Comparison of ENCODE assay signal across 24 mouse cellular contexts in genomic region chr4:34719421-34719820, GRCm38 (mm10). TPM values are rescaled to one million over a fixed set of nuclear protein-coding genes. Genes with fewer than 3 reads are reported as not detected.
"Had no signal": no experiment of that assay in that cellular context is flagged by ENCODE, and none has a peak within 500 bp of the region (broad histone marks: within the 10 kb centered on the region; RNA-seq: fewer than 3 reads in every experiment).

No protein-coding gene starts in this region.

- H3K4me3 ChIP-seq: neural tube, embryonic 13.5 days; neural tube, embryonic 15.5 days; stomach, embryonic 15.5 days had no signal

- H3K36me3 ChIP-seq: neural tube, embryonic 13.5 days; neural tube, embryonic 15.5 days; stomach, embryonic 15.5 days had no signal

- H3K27ac ChIP-seq: neural tube, embryonic 13.5 days; neural tube, embryonic 15.5 days; stomach, embryonic 15.5 days; stomach, postnatal 0 days had no signal

- H3K27me3 ChIP-seq: neural tube, embryonic 13.5 days; neural tube, embryonic 15.5 days; stomach, embryonic 15.5 days had no signal

- H3K4me2 ChIP-seq: neural tube, embryonic 13.5 days; neural tube, embryonic 15.5 days; stomach, embryonic 15.5 days had no signal

- DNase-seq: retina, postnatal 1 day; right cerebral cortex, adult 18-20 months; right cerebral cortex, postnatal 14 days; right cerebral cortex, postnatal 25 days; right cerebral cortex, postnatal 4 days; spleen, adult 18-20 months; thymus, adult 18-20 months; thymus, adult 2 months; thymus, postnatal 14 days; thymus, postnatal 25 days; thymus, postnatal 36 days; thymus, postnatal 4 days had no signal

- H3K9me3 ChIP-seq: neural tube, embryonic 13.5 days; neural tube, embryonic 15.5 days; stomach, embryonic 15.5 days had no signal

- H3K9ac ChIP-seq: neural tube, embryonic 13.5 days; neural tube, embryonic 15.5 days; stomach, embryonic 15.5 days had no signal

- H3K4me1 ChIP-seq: neural tube, embryonic 13.5 days; neural tube, embryonic 15.5 days; stomach, embryonic 15.5 days had no signal

RNA-seq across cellular contexts. Expression of gene Cfap206, which starts 10.6 kb away (rescaled TPM):
- polyA plus RNA-seq: small intestine, adult 2 months; spleen, adult 2 months had no signal

RNA-seq across cellular contexts. Expression of gene Gm136, which starts 36.6 kb away (rescaled TPM):
- total RNA-seq: neutrophil, adult 5-6 weeks had no signal
- polyA plus RNA-seq: neural tube, embryonic 13.5 days; neural tube, embryonic 14.5 days; neural tube, embryonic 15.5 days; small intestine, adult 2 months; spleen, adult 2 months; stomach, embryonic 14.5 days; stomach, embryonic 15.5 days; stomach, embryonic 16.5 days; stomach, postnatal 0 days; thymus, adult 2 months; thymus, postnatal 0 days; urinary bladder, adult 2 months had no signal
